Mouse (Mus musculus): ENCODE measurements around the gene Nanog. TPM values are rescaled to one million over a fixed set of nuclear protein-coding genes. Genes with fewer than 3 reads are reported as not detected.

Gene Nanog
- 0.09 and 0.32 TPM in 2 replicates for polyA plus RNA-seq (2016; fragmentation: Nextera tagmentation; extraction: Ambion mirVana)

DNA sequence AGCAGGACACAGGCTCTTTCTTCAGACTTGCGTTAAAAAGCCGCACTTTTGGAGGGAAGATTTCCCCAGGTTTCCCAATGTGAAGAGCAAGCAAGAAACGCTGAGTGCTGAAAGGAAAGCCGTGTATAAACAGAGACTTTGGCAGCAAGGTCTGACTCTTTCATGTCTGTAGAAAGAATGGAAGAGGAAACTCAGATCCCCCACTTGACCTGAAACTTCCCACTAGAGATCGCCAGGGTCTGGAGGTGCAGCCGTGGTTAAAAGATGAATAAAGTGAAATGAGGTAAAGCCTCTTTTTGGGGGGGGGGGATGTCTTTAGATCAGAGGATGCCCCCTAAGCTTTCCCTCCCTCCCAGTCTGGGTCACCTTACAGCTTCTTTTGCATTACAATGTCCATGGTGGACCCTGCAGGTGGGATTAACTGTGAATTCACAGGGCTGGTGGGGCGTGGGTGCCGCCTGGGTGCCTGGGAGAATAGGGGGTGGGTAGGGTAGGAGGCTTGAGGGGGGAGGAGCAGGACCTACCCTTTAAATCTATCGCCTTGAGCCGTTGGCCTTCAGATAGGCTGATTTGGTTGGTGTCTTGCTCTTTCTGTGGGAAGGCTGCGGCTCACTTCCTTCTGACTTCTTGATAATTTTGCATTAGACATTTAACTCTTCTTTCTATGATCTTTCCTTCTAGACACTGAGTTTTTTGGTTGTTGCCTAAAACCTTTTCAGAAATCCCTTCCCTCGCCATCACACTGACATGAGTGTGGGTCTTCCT is at the start of gene Nanog:
Gene Nanog, plus strand, starts transcription at position 454 of the 765 bp plus-strand sequence.
- WGBS, result 17% methylated on average over 12 of the region's 12 CpGs
- H3K27ac ChIP-seq (replicated peaks), result no peak within 1 kb of the TSS

DNA sequence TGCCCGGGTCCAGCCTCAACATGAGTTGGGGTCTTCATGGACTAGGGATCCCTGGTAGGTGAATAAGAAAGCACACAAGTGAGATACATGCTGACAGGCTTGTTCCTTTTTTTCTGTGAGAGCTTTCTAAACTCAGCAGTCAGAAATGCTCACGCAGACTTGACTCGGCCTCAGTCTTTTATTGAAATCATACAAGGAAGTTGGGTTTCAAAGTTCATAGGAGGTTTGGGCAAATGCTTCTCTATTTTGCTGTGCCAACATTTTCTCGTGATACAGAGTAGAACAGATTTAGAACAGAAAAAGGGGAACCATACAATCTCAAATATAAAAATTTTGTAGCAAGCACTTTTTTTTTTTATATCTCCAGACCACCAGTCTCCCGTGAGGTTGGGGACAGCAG is 49.7 kb upstream of the Nanog start:
- DNase-seq (ENCODE audit: low spot score), result no peak
- H3K9me3 ChIP-seq (replicated peaks), result no peaks in the 10 kb centered on the region
- WGBS, result 88% methylated on average over 5 of the region's 5 CpGs

More for the DNA sequence above, at the start of gene Nanog:
- DNase-seq (ENCODE audit: low spot score), result no peak
- Histone ChIP-seq H3K36me3 (no peaks in the 10 kb centered on the region), H3K4me1 (peaks cover 27% of the 10 kb centered on the region), H3K9me3 (replicated peaks) (no peaks in the 10 kb centered on the region), H3K27me3 (ENCODE audit: low read depth, poor library complexity, severe bottlenecking) (peaks cover 27% of the 10 kb centered on the region), H3K4me3 (no peak within 1 kb of the TSS)

DNA sequence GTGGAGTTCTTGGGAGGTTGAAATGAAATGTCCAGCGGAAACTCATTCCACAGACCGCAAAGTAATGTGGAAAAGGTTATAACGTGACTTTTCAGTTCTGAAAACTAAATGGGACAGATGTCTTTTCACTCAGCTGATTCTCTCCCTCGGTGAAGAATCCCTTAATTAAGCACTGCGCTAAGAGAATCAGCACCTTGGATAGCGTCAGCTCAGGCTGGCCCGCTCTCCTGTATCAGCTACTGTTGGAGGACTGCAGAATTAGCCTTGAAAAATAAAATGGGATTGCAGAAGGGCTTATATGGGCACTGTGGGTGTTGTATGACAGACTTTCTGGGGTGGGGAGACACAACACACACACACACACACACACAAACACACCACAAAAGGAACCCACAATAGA is 47.7 kb upstream of the Nanog start:
- no peak for DNase-seq (ENCODE audit: low spot score)
- Histone ChIP-seq H3K9me3 (replicated peaks) (no peaks in the 10 kb centered on the region), H3K4me1 (peaks cover 24% of the 10 kb centered on the region), H3K27ac (replicated peaks) (no peak overlapping the region), H3K27me3 (ENCODE audit: low read depth, poor library complexity, severe bottlenecking) (peaks cover 25% of the 10 kb centered on the region), H3K36me3 (no peaks in the 10 kb centered on the region), H3K4me3 (no peak overlapping the region)
- 17% methylated on average over 7 of the region's 7 CpGs for WGBS

More for the DNA sequence above, 49.7 kb upstream of the Nanog start:
- peaks cover 12% of the 10 kb centered on the region for H3K4me1 ChIP-seq
- no peaks in the 10 kb centered on the region for H3K36me3 ChIP-seq
- no peak overlapping the region for H3K4me3 ChIP-seq
- H3K27me3 ChIP-seq (ENCODE audit: low read depth, poor library complexity, severe bottlenecking), result peaks cover 9% of the 10 kb centered on the region
- no peak overlapping the region for H3K27ac ChIP-seq (replicated peaks)

DNA sequence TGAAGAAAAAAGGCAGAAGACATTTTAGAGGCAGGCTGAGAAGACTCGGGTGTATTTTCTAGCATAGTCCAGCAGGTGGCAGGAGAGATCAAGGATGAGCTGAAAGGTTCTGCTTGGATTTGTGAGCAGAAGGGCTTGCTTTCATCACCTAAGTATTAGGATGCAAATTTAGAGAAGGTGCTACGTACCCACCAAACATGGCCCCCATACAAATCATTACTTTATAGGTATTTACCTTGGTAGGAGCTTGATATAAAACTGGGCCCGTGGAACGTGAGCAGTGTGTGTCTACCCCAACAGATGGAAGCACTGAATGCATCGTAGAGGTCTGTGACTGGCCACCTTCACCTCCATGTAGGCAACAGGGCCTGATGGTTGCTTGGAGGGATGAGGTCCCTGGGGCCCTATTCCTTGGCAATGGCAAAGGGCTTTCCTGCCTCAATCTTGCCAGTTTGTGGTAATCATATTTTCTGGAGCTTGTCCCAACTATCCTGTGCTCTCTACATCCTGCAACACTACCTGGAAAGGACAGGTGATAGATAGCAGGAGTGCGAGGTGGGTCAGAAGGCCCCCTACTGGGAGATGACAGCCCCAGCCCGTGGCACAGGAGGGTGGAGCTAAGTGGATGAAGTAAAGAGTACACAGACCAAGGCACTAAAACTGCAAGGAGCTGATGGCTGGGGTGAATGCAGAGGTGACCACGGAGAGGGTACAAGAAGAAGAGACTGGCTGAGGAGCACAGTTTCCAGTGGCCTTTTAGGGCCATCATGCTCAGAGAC is 46.5 kb upstream of the Nanog start:
- Histone ChIP-seq H3K4me1 (peaks cover 14% of the 10 kb centered on the region), H3K36me3 (no peaks in the 10 kb centered on the region), H3K4me3 (no peak overlapping the region), H3K27ac (replicated peaks) (no peak overlapping the region), H3K27me3 (ENCODE audit: low read depth, poor library complexity, severe bottlenecking) (peaks cover 28% of the 10 kb centered on the region), H3K9me3 (replicated peaks) (no peaks in the 10 kb centered on the region)
- peak; percentile 47 for DNase-seq (ENCODE audit: low spot score)
- WGBS, result 43% methylated on average over 8 of the region's 8 CpGs

DNA sequence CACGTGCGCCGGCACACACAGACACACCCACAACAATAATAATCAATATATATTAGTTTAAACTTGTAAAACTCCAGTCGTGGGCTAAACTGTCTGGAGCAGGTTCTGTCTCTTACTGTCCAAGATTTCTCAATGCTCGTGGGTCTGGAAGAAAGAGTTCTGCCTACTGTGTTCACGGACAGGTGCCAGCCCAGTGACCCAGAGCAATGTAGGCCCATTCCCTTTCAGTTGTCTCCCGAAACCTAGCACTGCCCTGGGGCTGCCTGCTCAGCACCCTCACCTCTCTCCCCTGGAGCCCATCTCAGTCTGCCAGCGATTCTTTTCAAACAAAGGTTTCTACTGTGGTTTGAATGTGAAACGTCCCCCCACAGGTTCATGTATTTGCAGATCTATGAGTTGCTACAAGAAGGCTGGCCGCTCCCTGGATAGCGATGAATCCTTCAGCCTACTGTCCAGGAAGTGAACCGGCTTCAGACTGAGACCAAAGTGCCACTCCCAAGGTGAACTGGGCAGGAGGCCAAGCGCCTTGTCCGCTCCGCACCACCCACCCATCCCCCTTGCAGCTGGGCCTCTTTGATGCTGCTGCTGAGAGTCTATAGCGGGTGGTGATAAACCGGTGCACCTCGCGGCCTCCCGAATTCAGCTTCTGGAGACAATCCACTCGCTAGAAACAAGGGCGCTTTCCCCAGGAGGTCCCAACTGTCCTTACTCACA is 44.6 kb upstream of the Nanog start:
- 40% methylated on average over 22 of the region's 22 CpGs for WGBS
- H3K36me3 ChIP-seq, result no peaks in the 10 kb centered on the region
- H3K27me3 ChIP-seq (ENCODE audit: low read depth, poor library complexity, severe bottlenecking), result peaks cover 28% of the 10 kb centered on the region
- H3K4me3 ChIP-seq, result no peak overlapping the region
- H3K4me1 ChIP-seq, result peaks cover 22% of the 10 kb centered on the region
- no peak for DNase-seq (ENCODE audit: low spot score)
- H3K9me3 ChIP-seq (replicated peaks), result no peaks in the 10 kb centered on the region
- H3K27ac ChIP-seq (replicated peaks), result no peak overlapping the region

DNA sequence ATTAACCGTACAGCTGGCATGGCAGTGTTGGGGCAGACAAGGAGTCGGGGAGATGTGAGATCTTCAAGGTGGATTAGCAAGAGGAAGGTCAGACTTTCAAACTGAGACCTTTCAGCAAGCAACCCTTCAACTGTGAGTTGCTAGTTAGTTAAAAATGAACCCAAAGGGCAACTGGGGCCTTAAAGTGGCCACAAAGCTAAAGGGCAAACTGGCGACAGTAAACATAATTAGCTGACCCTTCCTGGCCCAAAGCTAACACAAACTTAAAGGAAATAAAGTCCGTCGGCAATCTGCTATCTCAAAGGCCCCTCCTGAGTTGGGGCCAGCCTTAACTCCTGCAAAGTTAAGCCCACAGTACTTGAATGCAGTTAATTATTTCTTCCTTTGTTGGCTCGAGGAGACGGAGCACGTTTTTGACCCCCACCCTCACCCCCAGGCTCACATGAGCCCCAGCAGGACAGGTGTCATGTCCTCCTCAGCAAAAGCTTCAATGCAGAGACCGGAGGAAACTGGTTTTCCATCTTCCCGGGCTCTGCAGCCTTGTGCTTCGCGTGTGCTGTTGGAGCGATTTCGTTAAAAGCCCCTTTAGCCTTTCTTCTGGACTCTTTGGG is 43.6 kb upstream of the Nanog start:
- no peaks in the 10 kb centered on the region for H3K9me3 ChIP-seq (replicated peaks)
- no peak overlapping the region for H3K4me3 ChIP-seq
- peaks cover 25% of the 10 kb centered on the region for H3K4me1 ChIP-seq
- DNase-seq (ENCODE audit: low spot score), result no peak
- H3K27ac ChIP-seq (replicated peaks), result no peak overlapping the region
- WGBS, result 39% methylated on average over 14 of the region's 14 CpGs
- H3K36me3 ChIP-seq, result no peaks in the 10 kb centered on the region
- peaks cover 28% of the 10 kb centered on the region for H3K27me3 ChIP-seq (ENCODE audit: low read depth, poor library complexity, severe bottlenecking)

DNA sequence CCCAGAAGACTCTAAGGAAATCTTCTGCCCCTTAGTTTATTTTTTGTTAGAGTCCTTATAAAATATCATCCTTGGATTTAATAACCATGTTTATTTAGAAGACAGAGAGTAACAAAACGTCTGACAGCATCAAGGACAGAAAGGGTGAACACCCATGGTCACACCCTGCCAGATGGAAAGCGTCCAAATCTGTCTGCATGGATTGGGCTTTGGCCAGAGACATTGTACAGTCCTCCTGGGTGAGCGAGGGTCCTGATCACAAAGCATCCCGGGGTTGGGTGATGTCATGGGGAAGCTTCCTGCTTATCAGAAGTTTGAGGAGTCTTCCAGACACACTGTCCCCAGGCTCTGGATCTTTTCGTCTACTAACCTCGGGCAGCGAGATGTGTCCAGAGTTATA is 41.4 kb upstream of the Nanog start:
- Histone ChIP-seq H3K36me3 (no peaks in the 10 kb centered on the region), H3K27ac (replicated peaks) (no peak overlapping the region), H3K27me3 (ENCODE audit: low read depth, poor library complexity, severe bottlenecking) (peaks cover 28% of the 10 kb centered on the region), H3K9me3 (replicated peaks) (no peaks in the 10 kb centered on the region), H3K4me3 (no peak overlapping the region), H3K4me1 (peaks cover 34% of the 10 kb centered on the region)
- DNase-seq (ENCODE audit: low spot score), result no peak
- 84% methylated on average over 7 of the region's 7 CpGs for WGBS

DNA sequence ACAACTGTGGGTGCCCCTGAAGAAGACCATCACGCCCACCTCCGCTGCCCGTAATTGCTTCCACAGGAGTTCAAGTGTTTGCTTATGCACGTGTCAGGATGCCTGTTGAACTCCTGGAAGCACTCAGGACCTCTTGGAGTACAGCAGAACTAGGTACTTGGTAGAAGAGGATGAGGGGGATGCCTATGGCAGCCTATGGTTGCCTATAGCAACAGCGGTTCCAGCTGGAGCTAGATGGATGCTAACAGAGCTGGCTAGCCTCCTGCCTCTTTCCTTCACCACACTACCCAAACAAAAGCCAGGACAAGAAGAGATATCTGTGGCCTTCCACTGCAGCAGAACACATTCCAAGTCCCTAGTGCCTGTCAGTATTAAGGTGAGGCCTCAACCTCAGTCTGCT is 39.6 kb upstream of the Nanog start:
- DNase-seq (ENCODE audit: low spot score), result no peak
- H3K4me1 ChIP-seq, result peaks cover 32% of the 10 kb centered on the region
- WGBS, result 68% methylated on average over 5 of the region's 5 CpGs

DNA sequence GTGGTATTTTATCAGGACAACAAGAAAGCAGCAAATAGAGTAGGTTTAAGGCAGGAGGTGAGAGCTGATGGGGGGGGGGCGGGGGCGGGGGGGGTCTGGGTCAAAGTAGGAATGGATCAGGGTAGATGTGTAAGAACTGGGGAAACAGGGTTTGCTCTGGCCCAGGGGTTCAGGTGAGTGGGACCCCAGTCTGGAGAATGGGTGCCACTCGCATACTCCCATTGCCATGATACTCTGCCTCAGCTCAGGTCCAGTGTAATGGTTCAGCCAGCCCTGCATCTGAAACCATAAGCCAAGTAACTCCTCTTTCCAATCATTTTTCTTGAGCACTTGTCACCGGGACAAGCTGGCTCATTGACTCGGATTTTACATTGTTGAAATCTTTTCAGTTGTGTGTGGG is 38.5 kb upstream of the Nanog start:
- Histone ChIP-seq H3K9me3 (replicated peaks) (no peaks in the 10 kb centered on the region), H3K27ac (replicated peaks) (no peak overlapping the region), H3K4me3 (no peak overlapping the region), H3K4me1 (peaks cover 21% of the 10 kb centered on the region), H3K36me3 (no peaks in the 10 kb centered on the region), H3K27me3 (ENCODE audit: low read depth, poor library complexity, severe bottlenecking) (peaks cover 7% of the 10 kb centered on the region; the same call in 1 of the 2 replicates)
- WGBS, result 76% methylated on average over 5 of the region's 5 CpGs
- DNase-seq (ENCODE audit: low spot score), result no peak

More for the DNA sequence above, 39.6 kb upstream of the Nanog start:
- Histone ChIP-seq H3K36me3 (no peaks in the 10 kb centered on the region), H3K9me3 (replicated peaks) (no peaks in the 10 kb centered on the region), H3K27me3 (ENCODE audit: low read depth, poor library complexity, severe bottlenecking) (peaks cover 18% of the 10 kb centered on the region), H3K4me3 (no peak overlapping the region), H3K27ac (replicated peaks) (no peak overlapping the region)

DNA sequence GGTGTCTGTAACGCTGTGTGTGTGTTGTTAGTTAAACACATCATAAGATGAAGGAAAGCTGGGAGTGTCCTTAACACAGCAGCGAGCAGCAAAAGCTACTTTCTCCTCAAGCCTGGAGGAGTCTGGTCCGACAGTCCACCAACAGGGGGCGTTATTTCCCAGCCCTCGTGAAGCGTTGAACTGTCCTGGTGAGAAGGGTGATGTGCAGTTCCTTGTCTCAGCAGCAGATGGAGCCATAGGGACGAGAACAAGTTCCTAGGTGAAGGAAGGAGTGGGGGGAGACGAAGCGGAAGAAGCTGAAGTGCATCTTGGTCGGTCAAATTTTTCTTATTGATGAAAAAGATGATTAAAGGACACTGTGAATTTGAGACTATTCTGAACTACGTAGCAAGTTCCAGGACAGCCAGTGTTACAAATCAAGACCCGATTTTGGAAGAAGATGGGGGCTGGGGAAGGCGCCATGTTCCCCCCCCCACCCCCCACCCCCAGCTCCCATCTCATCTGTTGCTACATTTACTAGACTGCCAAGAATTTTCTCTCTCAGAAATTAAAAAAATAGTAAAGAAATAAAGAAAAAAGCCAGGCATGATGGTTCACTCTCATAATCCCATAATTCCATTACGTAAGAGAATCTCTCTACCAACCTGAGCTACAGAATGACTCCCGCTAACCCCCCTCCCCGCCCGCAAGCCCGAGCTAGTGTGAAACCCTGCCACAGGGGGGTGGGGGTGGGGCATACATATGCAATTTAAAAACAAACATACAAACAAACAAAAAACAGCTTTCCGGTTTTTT is 37.7 kb upstream of the Nanog start:
- peak overlapping the region; percentile 56 for H3K4me3 ChIP-seq
- peaks cover 20% of the 10 kb centered on the region for H3K4me1 ChIP-seq
- H3K36me3 ChIP-seq, result no peaks in the 10 kb centered on the region
- H3K27ac ChIP-seq (replicated peaks), result peak overlapping the region; percentile 82
- H3K27me3 ChIP-seq (ENCODE audit: low read depth, poor library complexity, severe bottlenecking), result 0 out of 2 replicates have a peak, but pooled peaks cover 2% of the 10 kb centered on the region
- H3K9me3 ChIP-seq (replicated peaks), result no peaks in the 10 kb centered on the region
- DNase-seq (ENCODE audit: low spot score), result peak; percentile 95
- WGBS, result 9% methylated on average over 19 of the region's 19 CpGs

DNA sequence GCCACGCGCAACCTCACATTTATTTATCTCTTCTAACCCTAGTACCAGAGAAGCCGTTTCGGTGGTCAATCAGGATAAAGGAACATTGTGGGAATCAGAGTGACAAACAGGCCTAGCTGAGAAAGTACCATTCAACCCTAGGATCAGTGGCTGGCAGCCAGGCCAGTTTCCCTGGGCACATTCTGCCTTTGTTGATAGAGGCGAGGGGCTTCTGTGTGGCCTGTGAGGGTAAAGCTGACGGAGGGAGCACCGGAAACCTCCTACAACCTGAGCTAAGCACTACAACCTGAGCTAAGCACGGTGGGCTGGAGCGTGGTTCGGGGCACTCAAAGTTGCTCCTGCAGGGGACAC is 37.1 kb upstream of the Nanog start:
- WGBS, result 29% methylated on average over 10 of the region's 10 CpGs
- Histone ChIP-seq H3K36me3 (no peaks in the 10 kb centered on the region), H3K4me1 (peaks cover 20% of the 10 kb centered on the region), H3K27ac (replicated peaks) (peak overlapping the region; percentile 82), H3K4me3 (peak overlapping the region; percentile 56), H3K9me3 (replicated peaks) (no peaks in the 10 kb centered on the region), H3K27me3 (ENCODE audit: low read depth, poor library complexity, severe bottlenecking) (no peaks in the 10 kb centered on the region)
- peak; percentile 39 for DNase-seq (ENCODE audit: low spot score)

DNA sequence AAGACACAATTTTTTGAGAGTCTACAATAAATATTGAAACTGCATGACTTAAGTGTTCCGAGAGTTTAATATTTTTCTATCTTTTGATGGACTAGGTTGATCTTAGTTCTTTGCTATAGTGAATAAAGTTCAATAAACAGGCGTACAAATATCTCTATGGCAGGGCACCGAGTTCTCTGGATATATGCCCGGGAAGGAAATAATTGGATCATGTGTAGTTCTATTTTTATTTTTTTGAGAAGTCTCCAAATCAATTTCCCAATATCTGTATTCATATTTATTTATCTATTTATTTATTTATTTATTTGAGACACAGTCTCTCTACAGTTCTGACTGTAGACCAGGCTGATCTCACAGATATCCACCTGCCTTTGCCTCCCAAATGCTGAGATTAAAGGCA is 36.4 kb upstream of the Nanog start:
- Histone ChIP-seq H3K27ac (replicated peaks) (no peak overlapping the region), H3K9me3 (replicated peaks) (no peaks in the 10 kb centered on the region), H3K27me3 (ENCODE audit: low read depth, poor library complexity, severe bottlenecking) (no peaks in the 10 kb centered on the region), H3K4me3 (no peak overlapping the region), H3K36me3 (no peaks in the 10 kb centered on the region), H3K4me1 (peaks cover 20% of the 10 kb centered on the region)
- WGBS, result 86% methylated on average over 4 of the region's 4 CpGs
- DNase-seq (ENCODE audit: low spot score), result no peak

Measured in midbrain, embryonic 10.5 days (tissue).